Mouse (Mus musculus): ENCODE data around the gene Ppm1h.

DNA sequence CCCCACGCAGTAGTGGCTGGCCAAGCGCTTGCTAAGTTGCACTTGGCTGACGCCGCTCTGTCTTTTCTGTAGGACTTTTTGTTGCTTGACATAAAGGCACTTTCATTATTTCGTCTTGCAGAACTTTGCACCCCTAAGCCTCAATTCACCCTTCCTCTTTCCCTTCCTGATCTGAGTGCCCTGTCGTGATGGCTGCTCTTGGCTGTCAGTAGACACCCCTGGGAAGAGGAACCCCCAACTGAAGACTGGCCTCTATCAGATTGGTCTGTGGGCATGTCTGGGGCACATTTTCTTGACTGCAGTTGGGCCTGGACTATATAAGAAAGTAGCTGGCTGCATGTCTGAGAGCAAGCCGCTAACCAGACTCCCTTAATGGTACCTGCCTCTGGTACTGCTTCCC, 95.6 kb downstream of the Ppm1h start:
- TF ChIP-seq POLR2A (IDR thresholded peaks at IDR 0.05; ENCODE audit: borderline replicate concordance, control insufficient read depth, low read depth, low read length) (no peak), CTCF (IDR thresholded peaks at IDR 0.05; ENCODE audit: control insufficient read depth, insufficient read depth, low read length) (no peak)

Data from bone marrow, adult 2 months (tissue).